Mouse (Mus musculus): ENCODE measurements around the gene B230217C12Rik. TPM values are rescaled to one million over a fixed set of nuclear protein-coding genes. Genes with fewer than 3 reads are reported as not detected.

Gene B230217C12Rik
- total and polyA plus RNA-seq, 2 experiments: 0.09 to 0.29 TPM

GRCm38 (mm10) chr11:97883542-97883917 is 43.0 kb downstream of the B230217C12Rik start:
- TF ChIP-seq POLR2A (IDR thresholded peaks at IDR 0.05; ENCODE audit: extremely low read depth, insufficient read depth, low read length) (no peak), CTCF (IDR thresholded peaks at IDR 0.05; ENCODE audit: low read depth, low read length) (no peak)
- H3K36me3 ChIP-seq (ENCODE audit: control insufficient read depth, insufficient read depth, low read length): no peaks in the 10 kb centered on the region
- 3% methylated on average over 26 of the region's 26 CpGs for WGBS
- peak overlapping the region; percentile 97 for H3K27ac ChIP-seq (replicated peaks; ENCODE audit: insufficient read depth, low read depth, low read length)
- H3K4me3 ChIP-seq (ENCODE audit: insufficient read depth, low read depth, low read length): peak overlapping the region; percentile 82
- H3K9ac ChIP-seq (ENCODE audit: low read depth, low read length): peak overlapping the region; percentile 84
- DNase-seq (ENCODE audit: extremely low read depth, low read depth, low spot score): no peak
- no peaks in the 10 kb centered on the region for H3K4me1 ChIP-seq (ENCODE audit: control insufficient read depth, insufficient read depth, low read length)
- H3K79me2 ChIP-seq (ENCODE audit: control insufficient read depth, insufficient read depth, low read length): no peaks in the 10 kb centered on the region
- H3K27me3 ChIP-seq (ENCODE audit: control insufficient read depth, insufficient read depth, low read length): no peaks in the 10 kb centered on the region

GRCm38 (mm10) chr11:97883918-97884600 is 43.5 kb downstream of the B230217C12Rik start, which contains the start of gene Fbxo47:
Gene Fbxo47 (minus strand): TSS chr11:97884154.
- peak; percentile 87 for DNase-seq (ENCODE audit: extremely low read depth, low read depth, low spot score)
- Histone ChIP-seq H3K27ac (replicated peaks; ENCODE audit: insufficient read depth, low read depth, low read length) (peak within 1 kb of the TSS; percentile 97), H3K4me3 (ENCODE audit: insufficient read depth, low read depth, low read length) (peak within 1 kb of the TSS; percentile 82), H3K79me2 (ENCODE audit: control insufficient read depth, insufficient read depth, low read length) (no peaks in the 10 kb centered on the region), H3K27me3 (ENCODE audit: control insufficient read depth, insufficient read depth, low read length) (no peaks in the 10 kb centered on the region), H3K36me3 (ENCODE audit: control insufficient read depth, insufficient read depth, low read length) (no peaks in the 10 kb centered on the region), H3K9ac (ENCODE audit: low read depth, low read length) (peak within 1 kb of the TSS; percentile 84), H3K4me1 (ENCODE audit: control insufficient read depth, insufficient read depth, low read length) (no peaks in the 10 kb centered on the region)
- peak; percentile 65 for TF ChIP-seq CTCF (IDR thresholded peaks at IDR 0.05; ENCODE audit: low read depth, low read length)
- no peak for TF ChIP-seq POLR2A (IDR thresholded peaks at IDR 0.05; ENCODE audit: extremely low read depth, insufficient read depth, low read length)
- under 1% methylated on average over 37 of the region's 37 CpGs for WGBS

GRCm38 (mm10) chr11:97884601-97885185 is 44.1 kb downstream of the B230217C12Rik start:
- Histone ChIP-seq H3K27ac (replicated peaks; ENCODE audit: insufficient read depth, low read depth, low read length) (no peak overlapping the region), H3K27me3 (ENCODE audit: control insufficient read depth, insufficient read depth, low read length) (no peaks in the 10 kb centered on the region), H3K4me1 (ENCODE audit: control insufficient read depth, insufficient read depth, low read length) (no peaks in the 10 kb centered on the region), H3K36me3 (ENCODE audit: control insufficient read depth, insufficient read depth, low read length) (no peaks in the 10 kb centered on the region), H3K9ac (ENCODE audit: low read depth, low read length) (peak overlapping the region; percentile 23; the same call in 1 of the 2 replicates), H3K79me2 (ENCODE audit: control insufficient read depth, insufficient read depth, low read length) (no peaks in the 10 kb centered on the region), H3K4me3 (ENCODE audit: insufficient read depth, low read depth, low read length) (peak overlapping the region; percentile 57)
- no peak for DNase-seq (ENCODE audit: extremely low read depth, low read depth, low spot score)
- no peak for TF ChIP-seq CTCF (IDR thresholded peaks at IDR 0.05; ENCODE audit: low read depth, low read length)
- TF ChIP-seq POLR2A (IDR thresholded peaks at IDR 0.05; ENCODE audit: extremely low read depth, insufficient read depth, low read length): no peak
- WGBS: 33% methylated on average over 7 of the region's 7 CpGs

GRCm38 (mm10) chr11:97885296-97885915 is 44.8 kb downstream of the B230217C12Rik start:
- Histone ChIP-seq H3K36me3 (ENCODE audit: control insufficient read depth, insufficient read depth, low read length) (no peaks in the 10 kb centered on the region), H3K27me3 (ENCODE audit: control insufficient read depth, insufficient read depth, low read length) (no peaks in the 10 kb centered on the region), H3K27ac (replicated peaks; ENCODE audit: insufficient read depth, low read depth, low read length) (no peak overlapping the region), H3K79me2 (ENCODE audit: control insufficient read depth, insufficient read depth, low read length) (no peaks in the 10 kb centered on the region), H3K9ac (ENCODE audit: low read depth, low read length) (no peak overlapping the region), H3K4me3 (ENCODE audit: insufficient read depth, low read depth, low read length) (no peak overlapping the region), H3K4me1 (ENCODE audit: control insufficient read depth, insufficient read depth, low read length) (no peaks in the 10 kb centered on the region)
- DNase-seq (ENCODE audit: extremely low read depth, low read depth, low spot score): no peak
- 99% methylated on average over 2 of the region's 2 CpGs for WGBS
- no peak for TF ChIP-seq POLR2A (IDR thresholded peaks at IDR 0.05; ENCODE audit: extremely low read depth, insufficient read depth, low read length)
- no peak for TF ChIP-seq CTCF (IDR thresholded peaks at IDR 0.05; ENCODE audit: low read depth, low read length)

GRCm38 (mm10) chr11:97891821-97892220 is 51.2 kb downstream of the B230217C12Rik start:
- 89% methylated on average over 5 of the region's 5 CpGs for WGBS
- H3K79me2 ChIP-seq (ENCODE audit: control insufficient read depth, insufficient read depth, low read length): no peaks in the 10 kb centered on the region
- no peaks in the 10 kb centered on the region for H3K36me3 ChIP-seq (ENCODE audit: control insufficient read depth, insufficient read depth, low read length)
- no peaks in the 10 kb centered on the region for H3K27me3 ChIP-seq (ENCODE audit: control insufficient read depth, insufficient read depth, low read length)
- H3K27ac ChIP-seq (replicated peaks; ENCODE audit: insufficient read depth, low read depth, low read length): no peak overlapping the region
- no peaks in the 10 kb centered on the region for H3K4me1 ChIP-seq (ENCODE audit: control insufficient read depth, insufficient read depth, low read length)
- no peak for DNase-seq (ENCODE audit: extremely low read depth, low read depth, low spot score)
- H3K4me3 ChIP-seq (ENCODE audit: insufficient read depth, low read depth, low read length): no peak overlapping the region
- H3K9ac ChIP-seq (ENCODE audit: low read depth, low read length): no peak overlapping the region
- TF ChIP-seq CTCF (IDR thresholded peaks at IDR 0.05; ENCODE audit: low read depth, low read length) (no peak), POLR2A (IDR thresholded peaks at IDR 0.05; ENCODE audit: extremely low read depth, insufficient read depth, low read length) (no peak)

Other genes with a start within 250 kb of the B230217C12Rik start
- gene Epop, start 211.1 kb upstream of the B230217C12Rik start, total RNA-seq (2014; rRNA removed): 0.37 and 0.67 TPM in 2 replicates
- 2.5 and 3.5 TPM in 2 replicates for gene Epop, start 211.1 kb upstream of the B230217C12Rik start, polyA plus RNA-seq (2012; rRNA removed)
- gene Mllt6, start 177.4 kb upstream of the B230217C12Rik start, total RNA-seq (2014; rRNA removed): 3.8 and 6.0 TPM in 2 replicates
- gene Mllt6, start 177.4 kb upstream of the B230217C12Rik start, polyA plus RNA-seq (2012; rRNA removed): 8.9 and 11.2 TPM in 2 replicates
- 35.7 and 41.0 TPM in 2 replicates for gene Cisd3, start 155.0 kb upstream of the B230217C12Rik start, total RNA-seq (2014; rRNA removed)
- 73.6 and 94.5 TPM in 2 replicates for gene Cisd3, start 155.0 kb upstream of the B230217C12Rik start, polyA plus RNA-seq (2012; rRNA removed)
- 0.34 and 0.37 TPM in 2 replicates for gene Pcgf2, start 140.3 kb upstream of the B230217C12Rik start, total RNA-seq (2014; rRNA removed)
- 5.6 and 12.0 TPM in 2 replicates for gene Pcgf2, start 140.3 kb upstream of the B230217C12Rik start, polyA plus RNA-seq (2012; rRNA removed)
- 281 and 313 TPM in 2 replicates for gene Psmb3, start 137.4 kb upstream of the B230217C12Rik start, total RNA-seq (2014; rRNA removed)
- 299 and 334 TPM in 2 replicates for gene Psmb3, start 137.4 kb upstream of the B230217C12Rik start, polyA plus RNA-seq (2012; rRNA removed)
- 4.1 and 5.5 TPM in 2 replicates for gene Pip4k2b, start 96.1 kb upstream of the B230217C12Rik start, total RNA-seq (2014; rRNA removed)
- 10.8 and 11.0 TPM in 2 replicates for gene Pip4k2b, start 96.1 kb upstream of the B230217C12Rik start, polyA plus RNA-seq (2012; rRNA removed)
- gene Cwc25, start 74.2 kb upstream of the B230217C12Rik start, total RNA-seq (2014; rRNA removed): 5.8 and 6.8 TPM in 2 replicates
- 6.2 and 6.3 TPM in 2 replicates for gene Cwc25, start 74.2 kb upstream of the B230217C12Rik start, polyA plus RNA-seq (2012; rRNA removed)
- gene 1700001P01Rik, start 64.9 kb upstream of the B230217C12Rik start, total RNA-seq (2014; rRNA removed): not detected in 2 replicates
- gene 1700001P01Rik, start 64.9 kb upstream of the B230217C12Rik start, polyA plus RNA-seq (2012; rRNA removed): not detected in 2 replicates
- gene Rpl23, start 58.3 kb upstream of the B230217C12Rik start, total RNA-seq (2014; rRNA removed): 240 and 283 TPM in 2 replicates
- gene Rpl23, start 58.3 kb upstream of the B230217C12Rik start, polyA plus RNA-seq (2012; rRNA removed): 68.5 and 71.4 TPM in 2 replicates
- gene Lasp1, start 41.8 kb upstream of the B230217C12Rik start, total RNA-seq (2014; rRNA removed): 23.3 and 33.3 TPM in 2 replicates
- gene Lasp1, start 41.8 kb upstream of the B230217C12Rik start, polyA plus RNA-seq (2012; rRNA removed): 80.5 and 85.4 TPM in 2 replicates
- gene Fbxo47, start 43.4 kb downstream of the B230217C12Rik start, total RNA-seq (2014; rRNA removed): 1.4 and 1.9 TPM in 2 replicates
- 0.17 and 0.27 TPM in 2 replicates for gene Fbxo47, start 43.4 kb downstream of the B230217C12Rik start, polyA plus RNA-seq (2012; rRNA removed)
- gene Plxdc1, start 145.7 kb downstream of the B230217C12Rik start, total RNA-seq (2014; rRNA removed): 0.28 and 0.47 TPM in 2 replicates
- gene Plxdc1, start 145.7 kb downstream of the B230217C12Rik start, polyA plus RNA-seq (2012; rRNA removed): 0.58 and 1.2 TPM in 2 replicates
- 0.20 and 0.37 TPM in 2 replicates for gene Arl5c, start 155.4 kb downstream of the B230217C12Rik start, total RNA-seq (2014; rRNA removed)
- 0.44 and 0.55 TPM in 2 replicates for gene Arl5c, start 155.4 kb downstream of the B230217C12Rik start, polyA plus RNA-seq (2012; rRNA removed)
- 0.37 and 0.54 TPM in 2 replicates for gene Cacnb1, start 182.3 kb downstream of the B230217C12Rik start, total RNA-seq (2014; rRNA removed)
- 0.81 and 0.84 TPM in 2 replicates for gene Cacnb1, start 182.3 kb downstream of the B230217C12Rik start, polyA plus RNA-seq (2012; rRNA removed)
- 606 and 614 TPM in 2 replicates for gene Rpl19, start 185.9 kb downstream of the B230217C12Rik start, total RNA-seq (2014; rRNA removed)
- gene Rpl19, start 185.9 kb downstream of the B230217C12Rik start, polyA plus RNA-seq (2012; rRNA removed): 224 and 235 TPM in 2 replicates
- gene Stac2, start 212.7 kb downstream of the B230217C12Rik start, total RNA-seq (2014; rRNA removed): not detected in 2 replicates
- gene Stac2, start 212.7 kb downstream of the B230217C12Rik start, polyA plus RNA-seq (2012; rRNA removed): 0.02 TPM in 1 of 2 replicates, not detected in the other